ENCODE assay signal across 23 mouse cellular contexts in the genomic region with DNA sequence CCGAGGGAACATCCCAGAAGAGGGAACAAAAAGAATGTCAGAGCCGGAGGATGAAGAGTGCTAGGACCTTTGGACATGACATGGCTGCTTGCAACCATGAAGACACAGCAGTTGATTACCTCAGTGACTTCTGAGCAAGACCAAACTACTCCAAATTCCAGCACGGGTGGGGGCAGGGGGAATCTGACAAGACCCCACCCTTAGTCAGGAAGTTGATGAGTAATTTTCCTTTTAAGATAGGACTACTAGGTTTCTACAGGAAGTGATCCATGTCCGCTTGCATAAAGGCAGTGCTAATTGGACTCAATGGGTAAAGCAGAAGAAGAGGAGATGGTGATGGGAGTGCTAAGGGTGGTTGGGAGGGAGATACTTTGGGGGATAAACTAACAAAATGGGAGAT.
DNase-seq lines count a peak whose midpoint lies in the region; ATAC-seq and TF ChIP-seq lines count a peak whose summit lies in the region.
"Had no signal": no experiment of that assay in that cellular context is flagged by ENCODE, and none has a peak within 500 bp of the region (broad histone marks: within the 10 kb centered on the region; RNA-seq: fewer than 3 reads in every experiment).

No protein-coding gene starts in this region.

- no peak overlapping the region for H3K4me3 ChIP-seq in heart, postnatal 0 days (ENCODE audit: low read depth, low read length)
- H3K4me3 ChIP-seq: embryonic facial prominence, embryonic 12.5 days; forebrain, embryonic 12.5 days; heart, embryonic 15.5 days; hindbrain, embryonic 12.5 days had no signal

- no peaks in the 10 kb centered on the region for H3K9me3 ChIP-seq in heart, postnatal 0 days (replicated peaks; ENCODE audit: control insufficient read depth, low read length)
- H3K9me3 ChIP-seq: embryonic facial prominence, embryonic 12.5 days; forebrain, embryonic 12.5 days; heart, embryonic 15.5 days; hindbrain, embryonic 12.5 days had no signal

- no peak overlapping the region for H3K9ac ChIP-seq in heart, postnatal 0 days (replicated peaks; ENCODE audit: low read depth, low read length)
- H3K9ac ChIP-seq: embryonic facial prominence, embryonic 12.5 days; forebrain, embryonic 12.5 days; heart, embryonic 15.5 days; hindbrain, embryonic 12.5 days had no signal

- 0 out of 2 replicates have a peak, but pooled peaks have one; percentile 12 for ATAC-seq in frontal cortex, adult (ENCODE audit: low TSS enrichment)
- no peak; the same call in 1 of the 2 replicates for ATAC-seq in heart, postnatal 0 days (ENCODE audit: insufficient read depth, low read depth)
- ATAC-seq: forebrain, embryonic 16.5 days; hindbrain, embryonic 16.5 days; inflammation-experienced regulatory T-cells, adult 6 months; intestine, postnatal 0 days; Patski had no signal

- no peak for TF ChIP-seq CTCF in heart, postnatal 0 days (IDR thresholded peaks at IDR 0.05; ENCODE audit: low read depth)

- no peaks in the 10 kb centered on the region for H3K27me3 ChIP-seq in heart, postnatal 0 days (ENCODE audit: control insufficient read depth, insufficient read depth, low read length)
- H3K27me3 ChIP-seq: embryonic facial prominence, embryonic 12.5 days; forebrain, embryonic 12.5 days; heart, embryonic 15.5 days; hindbrain, embryonic 12.5 days; Patski had no signal

- 70% methylated on average over 4 of the region's 4 CpGs for WGBS in heart, postnatal 0 days

- H3K4me2 ChIP-seq in heart, postnatal 0 days (ENCODE audit: low read depth, low read length): no peak overlapping the region
- H3K4me2 ChIP-seq: embryonic facial prominence, embryonic 12.5 days; forebrain, embryonic 12.5 days; heart, embryonic 15.5 days; hindbrain, embryonic 12.5 days had no signal

- H3K4me1 ChIP-seq in heart, postnatal 0 days (ENCODE audit: control insufficient read depth, insufficient read depth): peaks cover 27% of the 10 kb centered on the region

- no peaks in the 10 kb centered on the region for H3K36me3 ChIP-seq in heart, postnatal 0 days (replicated peaks; ENCODE audit: control insufficient read depth, insufficient read depth, low read length)
- H3K36me3 ChIP-seq: embryonic facial prominence, embryonic 12.5 days; forebrain, embryonic 12.5 days; heart, embryonic 15.5 days; hindbrain, embryonic 12.5 days had no signal

- no peak for TF ChIP-seq EP300 in heart, postnatal 0 days (IDR thresholded peaks at IDR 0.05; ENCODE audit: low read depth)

- DNase-seq in frontal cortex, postnatal 36 days (ENCODE audit: low spot score in 2 of 2): no peak
- peak; percentile 39 for DNase-seq in heart, postnatal 0 days (ENCODE audit: low spot score)
- no peak for DNase-seq in heart, adult 8-10 months (ENCODE audit: low spot score)
- peak; percentile 62 for DNase-seq in lung, postnatal 10 days
- no peak for DNase-seq in lung, postnatal 14 days
- no peak for DNase-seq in MN1 (ENCODE audit: low spot score)
- DNase-seq in embryo, embryonic 11 days: no peak
- DNase-seq: adrenal gland, adult 2 months; adrenal gland, postnatal 25 days; cerebellum, adult 8-10 months; cerebellum, postnatal 14 days; gastrocnemius, postnatal 10 days; heart, postnatal 36 days had no signal

- H3K27ac ChIP-seq in heart, postnatal 0 days (ENCODE audit: low read depth): peak overlapping the region; percentile 44; the same call in 1 of the 2 replicates
- H3K27ac ChIP-seq: embryonic facial prominence, embryonic 12.5 days; forebrain, embryonic 12.5 days; hindbrain, embryonic 12.5 days had no signal

Comparison
In these comparisons a context has a peak if more than half of its experiments do, and no peak if none do; other contexts are left out.
1. DNase-seq: peak in heart, postnatal 0 days (single experiment) and lung, postnatal 10 days (single experiment); none in frontal cortex, postnatal 36 days (0 of 2), heart, adult 8-10 months (single experiment), lung, postnatal 14 days (single experiment), MN1 (single experiment) and embryo, embryonic 11 days (single experiment).